9 mouse cellular contexts compared by ENCODE assay signal in genomic region chr5:66241894-66242293, GRCm38 (mm10). TPM values are rescaled to one million over a fixed set of nuclear protein-coding genes. Genes with fewer than 3 reads are reported as not detected.
A peak's percentile ranks its signal among the peaks of the same experiment; 100 is the strongest.
DNase-seq lines count a peak whose midpoint lies in the region; ATAC-seq and TF ChIP-seq lines count a peak whose summit lies in the region.
"Had no signal": no experiment of that assay in that cellular context is flagged by ENCODE, and none has a peak within 500 bp of the region (broad histone marks: within the 10 kb centered on the region; RNA-seq: fewer than 3 reads in every experiment).

No protein-coding gene starts in this region.

- no peak for TF ChIP-seq EP300 in ES-Bruce4 (IDR thresholded peaks at IDR 0.05; ENCODE audit: insufficient read depth, low read depth, low read length)

- no peak for TF ChIP-seq CTCF in liver, adult 2 months (IDR thresholded peaks at IDR 0.05; ENCODE audit: low read depth, low read length)
- TF ChIP-seq CTCF in ES-Bruce4 (IDR thresholded peaks at IDR 0.05; ENCODE audit: low read depth, low read length) = peak; percentile 50
- TF ChIP-seq CTCF in bone marrow macrophage, adult 2 months (IDR thresholded peaks at IDR 0.05; ENCODE audit: low read depth, low read length) = peak; percentile 43

- no peaks in the 10 kb centered on the region for H3K27me3 ChIP-seq in liver, adult 2 months (ENCODE audit: control insufficient read depth, insufficient read depth, low read length)
- H3K27me3 ChIP-seq in liver, embryonic 11.5 days (replicated peaks; ENCODE audit: control insufficient read depth, insufficient read depth, low read length) = no peaks in the 10 kb centered on the region
- H3K27me3 ChIP-seq in ES-Bruce4 (ENCODE audit: control insufficient read depth, insufficient read depth, low read length, poor library complexity, severe bottlenecking) = no peaks in the 10 kb centered on the region
- H3K27me3 ChIP-seq: liver, embryonic 15.5 days had no signal

- no peak for TF ChIP-seq POLR2A in liver, adult 2 months (IDR thresholded peaks at IDR 0.05; ENCODE audit: extremely low read depth, insufficient read depth, low read length)
- TF ChIP-seq POLR2A in ES-Bruce4 (IDR thresholded peaks at IDR 0.05; ENCODE audit: insufficient read depth, low read length) = no peak
- TF ChIP-seq POLR2A in bone marrow macrophage, adult 2 months (IDR thresholded peaks at IDR 0.05; ENCODE audit: borderline replicate concordance, low read depth, low read length) = no peak

- H3K9me3 ChIP-seq in liver, embryonic 11.5 days (ENCODE audit: control insufficient read depth, low read length) = no peaks in the 10 kb centered on the region
- no peaks in the 10 kb centered on the region for H3K9me3 ChIP-seq in ES-Bruce4 (replicated peaks; ENCODE audit: control insufficient read depth, insufficient read depth, low read length, poor library complexity, severe bottlenecking)
- H3K9me3 ChIP-seq: liver, embryonic 15.5 days had no signal

- peaks cover 8% of the 10 kb centered on the region for H3K4me1 ChIP-seq in liver, adult 2 months (ENCODE audit: control insufficient read depth, insufficient read depth, low read length)
- H3K4me1 ChIP-seq in liver, embryonic 11.5 days (replicated peaks; ENCODE audit: control insufficient read depth, insufficient read depth, low read length) = no peaks in the 10 kb centered on the region
- H3K4me1 ChIP-seq in ES-Bruce4 (ENCODE audit: control insufficient read depth, insufficient read depth, low read length) = no peaks in the 10 kb centered on the region
- peaks cover 12% of the 10 kb centered on the region for H3K4me1 ChIP-seq in bone marrow macrophage, adult 2 months (ENCODE audit: control insufficient read depth, insufficient read depth, low read length)
- H3K4me1 ChIP-seq: liver, embryonic 15.5 days had no signal

- H3K79me2 ChIP-seq in liver, adult 2 months (ENCODE audit: control insufficient read depth, insufficient read depth, low read length) = no peaks in the 10 kb centered on the region

- ATAC-seq in liver, embryonic 11.5 days (replicated peaks; ENCODE audit: low FRiP score) = no peak

- H3K27ac ChIP-seq in liver, adult 2 months (replicated peaks; ENCODE audit: insufficient read depth, low read depth, low read length) = no peak overlapping the region
- H3K27ac ChIP-seq in liver, embryonic 11.5 days (ENCODE audit: low read depth, low read length) = no peak overlapping the region
- no peak overlapping the region for H3K27ac ChIP-seq in ES-Bruce4 (ENCODE audit: insufficient read depth, low read length)
- no peak overlapping the region for H3K27ac ChIP-seq in bone marrow macrophage, adult 2 months (ENCODE audit: insufficient read depth, low read depth, low read length)
- H3K27ac ChIP-seq: liver, embryonic 15.5 days had no signal

- H3K4me2 ChIP-seq in liver, embryonic 11.5 days = no peak overlapping the region
- H3K4me2 ChIP-seq: liver, embryonic 15.5 days had no signal

- peak; percentile 28 for DNase-seq in liver, adult 2 months (ENCODE audit: extremely low read depth, low read depth, low spot score)
- no peak for DNase-seq in liver, embryonic 11.5 days (ENCODE audit: low spot score)
- peak; percentile 8 to 9 for DNase-seq in natural killer cell, adult 2 months (ENCODE audit: low spot score in 2 of 2)
- DNase-seq in cerebellum, adult 8-10 months = no peak
- no peak for DNase-seq in adrenal gland, adult 18-20 months (ENCODE audit: low spot score in 2 of 2)
- no peak for DNase-seq in cerebellum, adult 18-20 months

- H3K9ac ChIP-seq in liver, adult 2 months (ENCODE audit: low read depth, low read length) = no peak overlapping the region
- H3K9ac ChIP-seq in liver, embryonic 11.5 days (ENCODE audit: low read depth, low read length) = no peak overlapping the region
- no peak overlapping the region for H3K9ac ChIP-seq in ES-Bruce4 (ENCODE audit: low read depth, poor library complexity, severe bottlenecking)
- H3K9ac ChIP-seq: liver, embryonic 15.5 days had no signal

- H3K4me3 ChIP-seq in liver, adult 2 months (ENCODE audit: insufficient read depth, low read depth, low read length) = no peak overlapping the region
- no peak overlapping the region for H3K4me3 ChIP-seq in liver, embryonic 11.5 days (ENCODE audit: low read depth, low read length)
- no peak overlapping the region for H3K4me3 ChIP-seq in ES-Bruce4 (ENCODE audit: low read depth, low read length)
- H3K4me3 ChIP-seq in bone marrow macrophage, adult 2 months (ENCODE audit: insufficient read depth, low read length) = no peak overlapping the region
- H3K4me3 ChIP-seq: liver, embryonic 15.5 days had no signal

- no peaks in the 10 kb centered on the region for H3K36me3 ChIP-seq in liver, adult 2 months (ENCODE audit: control insufficient read depth, insufficient read depth, low read length)
- no peaks in the 10 kb centered on the region for H3K36me3 ChIP-seq in liver, embryonic 11.5 days (ENCODE audit: control insufficient read depth, insufficient read depth, low read length)
- no peaks in the 10 kb centered on the region for H3K36me3 ChIP-seq in ES-Bruce4 (ENCODE audit: control insufficient read depth, insufficient read depth, low read length, poor library complexity, severe bottlenecking)
- H3K36me3 ChIP-seq: liver, embryonic 15.5 days had no signal

RNA-seq across cellular contexts. Expression of gene Nsun7, which starts 17.8 kb away (rescaled TPM):
- 0.20 and 0.37 TPM in 2 replicates for total RNA-seq in liver, adult 2 months (2014; rRNA removed)
- 0.05 and 0.15 TPM in 2 replicates for polyA plus RNA-seq in liver, adult 2 months (2012; rRNA removed)
- polyA plus RNA-seq in liver, embryonic 11.5 days (2014; fragmentation: Nextera tagmentation; extraction: Ambion mirVana) = not detected in 2 replicates
- polyA plus RNA-seq in ES-Bruce4 (2011; ENCODE audit: insufficient read depth, insufficient read length, low read depth, missing spikeins) = 0.37 and 0.94 TPM in 2 replicates
- not detected in 2 replicates for polyA plus RNA-seq in bone marrow macrophage, adult 2 months (2012; ENCODE audit: insufficient read depth, insufficient read length, missing spikeins)
- total RNA-seq in adrenal gland, adult 18-20 months (2021) = under 1 TPM; 0.50 to 0.77 TPM
- polyA plus RNA-seq: liver, embryonic 15.5 days had no signal

Comparison
In these comparisons a context has a peak if more than half of its experiments do, and no peak if none do; other contexts are left out.
1. DNase-seq: peak in liver, adult 2 months (single experiment) and natural killer cell, adult 2 months (2 of 2); none in liver, embryonic 11.5 days (single experiment), cerebellum, adult 8-10 months (single experiment), adrenal gland, adult 18-20 months (0 of 2) and cerebellum, adult 18-20 months (0 of 2).